Mouse (Mus musculus): ENCODE measurements around the gene 4930449I24Rik. TPM values are rescaled to one million over a fixed set of nuclear protein-coding genes. Genes with fewer than 3 reads are reported as not detected.

Gene 4930449I24Rik
- total RNA-seq, 2 experiments from 2014 or later: not detected

Other genes with a start within 250 kb of the 4930449I24Rik start
- gene Wasf3, start 117.4 kb upstream of the 4930449I24Rik start, total RNA-seq (2021): 10 to 100 TPM; 90.3 to 93.9 TPM
- gene Gm6408, start 20.4 kb upstream of the 4930449I24Rik start, total RNA-seq (2021): not detected
- not detected for gene Gm6370, start 11.0 kb upstream of the 4930449I24Rik start, total RNA-seq (2021)
- gene Gm3402, start 11.7 kb downstream of the 4930449I24Rik start, total RNA-seq (2021): not detected
- gene Gm3404, start 23.4 kb downstream of the 4930449I24Rik start, total RNA-seq (2021): not detected
- gene Gm3409, start 35.2 kb downstream of the 4930449I24Rik start, total RNA-seq (2021): not detected
- gene Gm3415, start 53.7 kb downstream of the 4930449I24Rik start, total RNA-seq (2021): not detected
- 10 to 100 TPM; 26.7 to 27.7 TPM for gene Gpr12, start 82.8 kb downstream of the 4930449I24Rik start, total RNA-seq (2021)

Data from left cerebral cortex, adult 2 months (tissue).